Mouse (Mus musculus) mouse embryonic stem cell (cell line): ENCODE results near the gene Apod.

ENCODE experiments used
- in situ Hi-C, 2 experiments: fragments of 300-500 bp; cut with MboI; formaldehyde crosslinking; loops; 1 replicate in 1 of 2; 3 replicates in 1 of 2; pipeline ENCODE4 v1.14.3; 2019 to 2020; ENCODE audit warnings: low sequenced_read_pairs in 2 of 2, low pct_unique_long_range_greater_than_20kb in 1 of 2, mixed read lengths in 1 of 2; ENCODE audit not compliant: unreplicated experiment in 1 of 2

Apod gene

GRCm38 (mm10) chr16:31299164-31299959, 15.2 kb downstream of the Apod start:
- in situ Hi-C loops = no loop called here

- in situ Hi-C loops = no loop called here
Measured at GRCm38 (mm10) chr16:31297113-31297512, 17.5 kb downstream of the Apod start.

- in situ Hi-C loops = no loop called here
Measured at GRCm38 (mm10) chr16:31293761-31294160, 20.8 kb downstream of the Apod start.

- in situ Hi-C loops = no loop called here
Measured at GRCm38 (mm10) chr16:31290751-31291365, 23.8 kb downstream of the Apod start.

- in situ Hi-C loops = no loop called here
Measured at GRCm38 (mm10) chr16:31290281-31290680, 24.3 kb downstream of the Apod start.

- in situ Hi-C loops = no loop called here
Measured at GRCm38 (mm10) chr16:31287712-31288111, 26.9 kb downstream of the Apod start.

GRCm38 (mm10) chr16:31286801-31287488, 27.7 kb downstream of the Apod start:
- in situ Hi-C loops = no loop called here

- in situ Hi-C loops = no loop called here
Measured at GRCm38 (mm10) chr16:31281981-31282380, 32.6 kb downstream of the Apod start.

GRCm38 (mm10) chr16:31280176-31280575, 34.4 kb downstream of the Apod start:
- in situ Hi-C loops = no loop called here

GRCm38 (mm10) chr16:31278581-31278980, 36.0 kb downstream of the Apod start:
- in situ Hi-C loops = no loop called here

GRCm38 (mm10) chr16:31278081-31278480, 36.5 kb downstream of the Apod start:
- in situ Hi-C loops = no loop called here

GRCm38 (mm10) chr16:31276962-31277361, 37.6 kb downstream of the Apod start:
- in situ Hi-C loops = no loop called here

GRCm38 (mm10) chr16:31276539-31276938, 38.1 kb downstream of the Apod start:
- in situ Hi-C loops = no loop called here

GRCm38 (mm10) chr16:31274674-31275460, 39.7 kb downstream of the Apod start, which contains the start of gene Ppp1r2:
Ppp1r2 (minus strand) TSS chr16:31275277.
- in situ Hi-C loops = no loop called here

GRCm38 (mm10) chr16:31274084-31274483, 40.5 kb downstream of the Apod start:
- in situ Hi-C loops = no loop called here

- in situ Hi-C loops = no loop called here
Measured at GRCm38 (mm10) chr16:31266692-31267091, 47.9 kb downstream of the Apod start.

GRCm38 (mm10) chr16:31256151-31256550, 58.5 kb downstream of the Apod start:
- in situ Hi-C loops = no loop called here

GRCm38 (mm10) chr16:31255685-31256084, 58.9 kb downstream of the Apod start:
- in situ Hi-C loops = no loop called here

- in situ Hi-C loops = no loop called here
Measured at GRCm38 (mm10) chr16:31249401-31249800, 65.2 kb downstream of the Apod start.
